Mouse (Mus musculus) myocyte (in vitro differentiated cells): Measurements from ENCODE around the gene Ssc5d. TPM values are rescaled to one million over a fixed set of nuclear protein-coding genes. Genes with fewer than 3 reads are reported as not detected.

Experiments used
- H3K27me3 ChIP-seq: one replicate; pipeline ENCODE4 v1.6.1; 2011; ENCODE audit not compliant: control insufficient read depth, insufficient read depth, insufficient read length
- H3K36me3 ChIP-seq: one replicate; pipeline ENCODE4 v1.6.1; 2011; ENCODE audit not compliant: control insufficient read depth, insufficient read depth
- H3K4me2 ChIP-seq: one replicate; pipeline ENCODE4 v1.6.1; 2011; ENCODE audit warnings: low read depth, control low read depth
- H3K4me3 ChIP-seq: one replicate; pipeline ENCODE4 v1.5.1; 2011; ENCODE audit warnings: mild to moderate bottlenecking, control low read depth, moderate library complexity
- H3K79me2 ChIP-seq: one replicate; pipeline ENCODE4 v1.6.1; 2011; ENCODE audit not compliant: control insufficient read depth, insufficient read depth
- H3ac ChIP-seq: one replicate; pipeline ENCODE4 v1.6.1; 2011; ENCODE audit not compliant: control insufficient read depth, insufficient read length
- CEBPB ChIP-seq: IDR thresholded peaks from 2 replicates; pipeline ENCODE4 v1.6.1; 2011; ENCODE audit warnings: mild to moderate bottlenecking, moderate library complexity; ENCODE audit not compliant: poor library complexity, insufficient read depth, severe bottlenecking
- E2F4 ChIP-seq: IDR thresholded peaks from one replicate; pipeline ENCODE4 v1.6.1; 2011; ENCODE audit warnings: mild to moderate bottlenecking, control low read depth, moderate library complexity; ENCODE audit not compliant: insufficient read depth
- MAX ChIP-seq: IDR thresholded peaks from one replicate; pipeline ENCODE4 v1.6.1; 2011; ENCODE audit warnings: low read depth, mild to moderate bottlenecking, control low read depth
- MYOD1 ChIP-seq, 3 experiments: IDR thresholded peaks; one replicate each; pipeline ENCODE4 v1.6.1; 2011; ENCODE audit warnings: control low read depth in 2 of 3, low read depth in 2 of 3, mild to moderate bottlenecking in 2 of 3, moderate library complexity in 1 of 3; ENCODE audit not compliant: insufficient read length in 2 of 3, control insufficient read depth in 1 of 3
- MYOG ChIP-seq, 3 experiments: IDR thresholded peaks; one replicate each; pipeline ENCODE4 v1.6.1; 2011; ENCODE audit warnings: control low read depth in 2 of 3, low read depth in 2 of 3, mild to moderate bottlenecking in 2 of 3; ENCODE audit not compliant: insufficient read length in 2 of 3, control insufficient read depth in 1 of 3, insufficient read depth in 1 of 3
- POLR2A ChIP-seq: IDR thresholded peaks from one replicate; pipeline ENCODE4 v1.6.1; 2011; ENCODE audit warnings: low read depth, mild to moderate bottlenecking, control low read depth, moderate library complexity; ENCODE audit not compliant: insufficient read length
- POLR2AphosphoS2 ChIP-seq: IDR thresholded peaks from one replicate; pipeline ENCODE4 v1.6.1; 2011; ENCODE audit warnings: low read depth, control low read depth; ENCODE audit not compliant: insufficient read length
- REST ChIP-seq: IDR thresholded peaks from one replicate; pipeline ENCODE4 v1.6.1; 2011; ENCODE audit warnings: mild to moderate bottlenecking, control low read depth, moderate library complexity; ENCODE audit not compliant: insufficient read depth, insufficient read length
- SRF ChIP-seq: IDR thresholded peaks from one replicate; pipeline ENCODE4 v1.6.1; 2011; ENCODE audit warnings: low read depth; ENCODE audit not compliant: control insufficient read depth, insufficient read length
- TCF12 ChIP-seq: IDR thresholded peaks from one replicate; pipeline ENCODE4 v1.6.1; 2011; ENCODE audit warnings: mild to moderate bottlenecking, control low read depth; ENCODE audit not compliant: poor library complexity, insufficient read depth, severe bottlenecking
- TCF3 ChIP-seq: IDR thresholded peaks from one replicate; pipeline ENCODE4 v1.6.1; 2011; ENCODE audit warnings: low read depth, control low read depth; ENCODE audit not compliant: insufficient read length
- USF1 ChIP-seq: IDR thresholded peaks from one replicate; pipeline ENCODE4 v1.6.1; 2011; ENCODE audit warnings: low read depth, mild to moderate bottlenecking, control low read depth, moderate library complexity
- polyA plus RNA-seq: library from polyadenylated mRNA; unstranded; fragments of >200 nt; fragmentation: generic; extraction: Trizol; gene quantifications from one replicate; pipeline ENCODE4 v1.2.1, GENCODE M21; 2012; ENCODE audit warnings: missing spikeins

Gene Ssc5d
- polyA plus RNA-seq, 1 experiment = 13.6 TPM

- Histone ChIP-seq H3K79me2 (no peaks in the 10 kb centered on the region), H3ac (no peak overlapping the region), H3K27me3 (peaks cover under 1% of the 10 kb centered on the region), H3K4me3 (no peak overlapping the region), H3K4me2 (no peak overlapping the region), H3K36me3 (no peaks in the 10 kb centered on the region)
- no peak for TF ChIP-seq E2F4
- no peak for TF ChIP-seq POLR2A
- no peak for TF ChIP-seq TCF3
- TF ChIP-seq USF1 = no peak
- no peak for TF ChIP-seq CEBPB
- no peak for TF ChIP-seq SRF
- no peak for TF ChIP-seq TCF12
- no peak for TF ChIP-seq REST
- no peak for TF ChIP-seq POLR2AphosphoS2
- TF ChIP-seq MAX = no peak
- no peak for TF ChIP-seq MYOG (IDR thresholded peaks at IDR 0.05; ENCODE audit: control insufficient read depth in 1 of 3, insufficient read depth in 1 of 3, insufficient read length in 2 of 3, low read depth in 2 of 3)
- no peak for TF ChIP-seq MYOD1 (IDR thresholded peaks at IDR 0.05; ENCODE audit: control insufficient read depth in 1 of 3, insufficient read length in 2 of 3, low read depth in 2 of 3)
Observed at GRCm38 (mm10) chr7:4975455-4975854, 49.9 kb downstream of the Ssc5d start.

- Histone ChIP-seq H3ac (no peak overlapping the region), H3K4me3 (no peak overlapping the region), H3K27me3 (peaks cover 6% of the 10 kb centered on the region), H3K4me2 (no peak overlapping the region), H3K36me3 (no peaks in the 10 kb centered on the region), H3K79me2 (no peaks in the 10 kb centered on the region)
- TF ChIP-seq POLR2AphosphoS2 (no peak), USF1 (no peak)
Observed at GRCm38 (mm10) chr7:4976832-4977231, 51.2 kb downstream of the Ssc5d start.

- peaks cover 4% of the 10 kb centered on the region for H3K36me3 ChIP-seq
- H3K27me3 ChIP-seq = peaks cover 6% of the 10 kb centered on the region
- H3K4me3 ChIP-seq = no peak overlapping the region
- TF ChIP-seq MAX (no peak), REST (no peak), SRF (no peak), CEBPB (no peak), TCF3 (no peak), USF1 (no peak), MYOD1 (IDR thresholded peaks at IDR 0.05; ENCODE audit: control insufficient read depth in 1 of 3, insufficient read length in 2 of 3, low read depth in 2 of 3) (no peak), POLR2AphosphoS2 (no peak), E2F4 (no peak), TCF12 (no peak), MYOG (IDR thresholded peaks at IDR 0.05; ENCODE audit: control insufficient read depth in 1 of 3, insufficient read depth in 1 of 3, insufficient read length in 2 of 3, low read depth in 2 of 3) (no peak), POLR2A (no peak)
- H3K4me2 ChIP-seq = no peak overlapping the region
- H3ac ChIP-seq = no peak overlapping the region
- H3K79me2 ChIP-seq = no peaks in the 10 kb centered on the region
Observed at GRCm38 (mm10) chr7:4988250-4988649, 62.7 kb downstream of the Ssc5d start.

- TF ChIP-seq POLR2A = no peak
- TF ChIP-seq MYOD1 (IDR thresholded peaks at IDR 0.05; ENCODE audit: control insufficient read depth in 1 of 3, insufficient read length in 2 of 3, low read depth in 2 of 3) = no peak
- TF ChIP-seq MYOG (IDR thresholded peaks at IDR 0.05; ENCODE audit: control insufficient read depth in 1 of 3, insufficient read depth in 1 of 3, insufficient read length in 2 of 3, low read depth in 2 of 3) = no peak
- no peak for TF ChIP-seq E2F4
- TF ChIP-seq REST = no peak
- no peak for TF ChIP-seq CEBPB
- no peak for TF ChIP-seq MAX
- Histone ChIP-seq H3ac (no peak overlapping the region), H3K79me2 (no peaks in the 10 kb centered on the region), H3K27me3 (no peaks in the 10 kb centered on the region), H3K36me3 (peaks cover 4% of the 10 kb centered on the region), H3K4me2 (no peak overlapping the region), H3K4me3 (no peak overlapping the region)
Observed at GRCm38 (mm10) chr7:4993347-4993998, 67.9 kb downstream of the Ssc5d start.

DNA sequence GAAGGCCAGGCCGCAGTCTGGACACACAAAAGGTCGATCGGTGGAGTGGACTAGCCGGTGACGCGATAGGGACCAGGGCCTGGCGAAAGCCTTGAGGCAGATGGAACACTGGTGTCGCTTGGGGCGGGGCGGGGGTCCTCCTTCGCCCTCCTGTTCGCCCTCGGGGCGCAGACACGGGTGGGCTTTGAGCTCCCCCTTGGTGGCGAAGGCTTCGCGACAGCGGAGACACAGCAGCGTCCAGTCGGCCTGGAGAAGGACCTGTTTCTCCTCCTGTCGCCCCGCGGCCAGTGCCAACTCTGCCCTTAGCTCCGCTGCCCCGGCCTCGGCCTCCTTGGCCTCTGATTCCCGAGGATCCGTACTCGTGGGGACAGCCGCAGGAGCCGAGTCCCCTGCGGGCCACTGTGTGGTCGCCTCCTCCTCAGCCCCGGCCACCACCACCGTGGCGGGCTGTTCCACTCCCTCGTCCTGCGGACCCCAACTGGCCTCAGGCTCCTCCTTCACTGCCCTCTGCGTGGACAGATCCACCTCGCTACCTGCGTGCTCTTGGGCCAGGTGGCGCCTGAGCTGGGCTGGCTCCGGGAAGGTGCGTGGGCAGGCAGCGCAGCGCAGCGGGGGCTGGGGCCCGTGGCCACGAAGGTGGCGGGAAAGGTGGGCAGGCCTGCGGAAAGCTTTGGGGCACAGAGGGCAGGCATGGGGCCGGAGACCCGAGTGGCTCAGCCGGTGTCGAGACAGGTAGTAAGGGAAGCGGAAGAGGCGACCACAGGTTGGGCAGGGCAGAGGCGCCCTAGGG lies 68.6 kb downstream of the Ssc5d start:
- H3K27me3 ChIP-seq = no peaks in the 10 kb centered on the region
- H3ac ChIP-seq = no peak overlapping the region
- H3K4me2 ChIP-seq = no peak overlapping the region
- H3K4me3 ChIP-seq = no peak overlapping the region
- H3K36me3 ChIP-seq = peaks cover 4% of the 10 kb centered on the region
- H3K79me2 ChIP-seq = no peaks in the 10 kb centered on the region
- TF ChIP-seq MYOG (IDR thresholded peaks at IDR 0.05; ENCODE audit: control insufficient read depth in 1 of 3, insufficient read depth in 1 of 3, insufficient read length in 2 of 3, low read depth in 2 of 3) (no peak), E2F4 (no peak), TCF12 (no peak)

Other genes starting within 250 kb of the Ssc5d start
- gene Hspbp1, start 240.7 kb upstream of the Ssc5d start, polyA plus RNA-seq = 67.5 TPM
- 7.0 TPM for gene Brsk1, start 235.2 kb upstream of the Ssc5d start, polyA plus RNA-seq
- gene Tmem150b, start 200.5 kb upstream of the Ssc5d start, polyA plus RNA-seq = 0.04 TPM
- 19.2 TPM for gene Kmt5c, start 185.7 kb upstream of the Ssc5d start, polyA plus RNA-seq
- 0.19 TPM for gene Cox6b2, start 172.7 kb upstream of the Ssc5d start, polyA plus RNA-seq
- gene Fam71e2, start 154.5 kb upstream of the Ssc5d start, polyA plus RNA-seq = not detected
- 0.56 TPM for gene Il11, start 142.9 kb upstream of the Ssc5d start, polyA plus RNA-seq
- gene Tmem190, start 142.8 kb upstream of the Ssc5d start, polyA plus RNA-seq = not detected
- 7.1 TPM for gene Tmem238, start 136.1 kb upstream of the Ssc5d start, polyA plus RNA-seq
- 3,329 TPM for gene Rpl28, start 132.9 kb upstream of the Ssc5d start, polyA plus RNA-seq
- 261 TPM for gene Ube2s, start 113.2 kb upstream of the Ssc5d start, polyA plus RNA-seq
- not detected for gene Shisa7, start 81.1 kb upstream of the Ssc5d start, polyA plus RNA-seq
- gene Isoc2b, start 55.5 kb upstream of the Ssc5d start, polyA plus RNA-seq = 0.65 TPM
- gene Isoc2a, start 48.6 kb upstream of the Ssc5d start, polyA plus RNA-seq = 3.3 TPM
- not detected for gene Gm36210, start 19.3 kb upstream of the Ssc5d start, polyA plus RNA-seq
- 8.0 TPM for gene Zfp628, start 10.6 kb upstream of the Ssc5d start, polyA plus RNA-seq
- 3.1 TPM for gene Nat14, start 3.8 kb upstream of the Ssc5d start, polyA plus RNA-seq
- 7.1 TPM for gene Sbk2, start 38.6 kb downstream of the Ssc5d start, polyA plus RNA-seq
- gene Sbk3, start 45.4 kb downstream of the Ssc5d start, polyA plus RNA-seq = 0.34 TPM
- 16.3 TPM for gene Zfp579, start 70.4 kb downstream of the Ssc5d start, polyA plus RNA-seq
- gene Zfp524, start 88.6 kb downstream of the Ssc5d start, polyA plus RNA-seq = 15.7 TPM
- gene Fiz1, start 88.9 kb downstream of the Ssc5d start, polyA plus RNA-seq = 22.8 TPM
- not detected for gene Gm44973, start 89.7 kb downstream of the Ssc5d start, polyA plus RNA-seq
- gene Zfp865, start 94.6 kb downstream of the Ssc5d start, polyA plus RNA-seq = 18.1 TPM
- 0.19 TPM for gene Ccdc106, start 94.8 kb downstream of the Ssc5d start, polyA plus RNA-seq
- gene 4632433K11Rik, start 108.3 kb downstream of the Ssc5d start, polyA plus RNA-seq = not detected
- 1.5 TPM for gene Zfp784, start 112.7 kb downstream of the Ssc5d start, polyA plus RNA-seq
- gene Zfp580, start 125.8 kb downstream of the Ssc5d start, polyA plus RNA-seq = 13.1 TPM
- gene U2af2, start 136.4 kb downstream of the Ssc5d start, polyA plus RNA-seq = 159 TPM
- gene Epn1, start 154.4 kb downstream of the Ssc5d start, polyA plus RNA-seq = 118 TPM
- not detected for gene Rfpl4, start 191.2 kb downstream of the Ssc5d start, polyA plus RNA-seq
- 0.10 TPM for gene Rasl2-9, start 200.2 kb downstream of the Ssc5d start, polyA plus RNA-seq
- not detected for gene Vmn1r55, start 223.9 kb downstream of the Ssc5d start, polyA plus RNA-seq